Mouse (Mus musculus) forebrain, embryonic 12.5 days (tissue): ENCODE results near the gene Tmc6. TPM values are rescaled to one million over a fixed set of nuclear protein-coding genes. Genes with fewer than 3 reads are reported as not detected.

ENCODE experiments used
- ATAC-seq: fragments of 200-750 bp; cut with Nextera tagmentation; 2 replicates; pipeline ENCODE4 v1.8.0; 2017; ENCODE audit warnings: moderate TSS enrichment; ENCODE audit not compliant: low FRiP score
- H3K27ac ChIP-seq: fragments of 300-500 bp; sonication (generic); 2 replicates; pipeline ENCODE4 v1.5.1; 2016; ENCODE audit warnings: mild to moderate bottlenecking
- H3K27me3 ChIP-seq: fragments of 300-500 bp; sonication (generic); 2 replicates; pipeline ENCODE4 v1.6.1; 2016; ENCODE audit warnings: mild to moderate bottlenecking
- H3K36me3 ChIP-seq: fragments of 300-500 bp; sonication (generic); replicated peaks from 2 replicates; pipeline ENCODE4 v1.6.1; 2016; ENCODE audit warnings: mild to moderate bottlenecking
- H3K4me1 ChIP-seq: fragments of 300-500 bp; sonication (generic); 2 replicates; pipeline ENCODE4 v1.6.1; 2016
- H3K4me2 ChIP-seq: fragments of 300-500 bp; sonication (generic); 2 replicates; pipeline ENCODE4 v1.6.1; 2016; ENCODE audit warnings: mild to moderate bottlenecking, moderate library complexity
- H3K4me3 ChIP-seq: fragments of 300-500 bp; sonication (generic); replicated peaks from 2 replicates; pipeline ENCODE4 v1.5.1; 2016; ENCODE audit warnings: mild to moderate bottlenecking
- H3K9ac ChIP-seq: fragments of 300-500 bp; sonication (generic); 2 replicates; pipeline ENCODE4 v1.6.1; 2016; ENCODE audit warnings: mild to moderate bottlenecking
- H3K9me3 ChIP-seq: fragments of 300-500 bp; sonication (generic); 2 replicates; pipeline ENCODE4 v1.6.1; 2016
- WGBS: fragments of 180-500 bp; shearing (Covaris S2); methylation state at CpG from one replicate; pipeline ENCODE4 v1.1.7; 2016; 5-methylcytosine and 5-hydroxymethylcytosine counted together
- polyA plus RNA-seq: library from polyadenylated mRNA; unstranded; fragments of >200 nt; fragmentation: Nextera tagmentation; extraction: Ambion mirVana; gene quantifications from 2 replicates; pipeline ENCODE4 v1.2.1, GENCODE M21; 2016

The Tmc6 gene
- polyA plus RNA-seq, 1 experiment from 2014 or later, result 4.4 TPM

DNA sequence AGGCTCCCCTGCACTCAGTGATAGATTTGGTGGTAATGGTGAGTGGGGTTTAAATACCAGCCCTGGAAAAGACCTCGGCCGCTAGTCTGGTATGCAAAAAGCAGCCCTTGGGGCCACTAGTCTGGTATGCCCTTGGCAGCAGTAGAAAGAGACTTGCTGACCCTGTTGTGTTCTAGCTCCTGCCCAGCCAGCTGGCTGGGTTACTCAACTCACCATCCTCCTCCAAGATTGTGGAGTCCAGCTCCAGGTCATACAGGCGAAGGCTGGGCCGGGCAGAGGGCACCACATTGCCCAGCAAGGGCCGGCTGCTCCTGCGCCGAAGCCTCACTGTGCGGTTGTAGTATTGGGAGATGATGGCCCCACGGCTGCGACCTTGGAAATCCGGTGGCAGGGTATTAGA, 4.0 kb downstream of the Tmc6 start:
- peaks cover 54% of the 10 kb centered on the region for H3K27me3 ChIP-seq
- no peak overlapping the region for H3K9ac ChIP-seq
- H3K36me3 ChIP-seq, result no peaks in the 10 kb centered on the region
- ATAC-seq, result no peak
- no peak overlapping the region for H3K4me2 ChIP-seq
- no peaks in the 10 kb centered on the region for H3K9me3 ChIP-seq
- no peak overlapping the region for H3K27ac ChIP-seq
- H3K4me3 ChIP-seq, result no peak overlapping the region
- WGBS, result 93% methylated on average over 11 of the region's 11 CpGs
- H3K4me1 ChIP-seq, result peaks cover 33% of the 10 kb centered on the region

DNA sequence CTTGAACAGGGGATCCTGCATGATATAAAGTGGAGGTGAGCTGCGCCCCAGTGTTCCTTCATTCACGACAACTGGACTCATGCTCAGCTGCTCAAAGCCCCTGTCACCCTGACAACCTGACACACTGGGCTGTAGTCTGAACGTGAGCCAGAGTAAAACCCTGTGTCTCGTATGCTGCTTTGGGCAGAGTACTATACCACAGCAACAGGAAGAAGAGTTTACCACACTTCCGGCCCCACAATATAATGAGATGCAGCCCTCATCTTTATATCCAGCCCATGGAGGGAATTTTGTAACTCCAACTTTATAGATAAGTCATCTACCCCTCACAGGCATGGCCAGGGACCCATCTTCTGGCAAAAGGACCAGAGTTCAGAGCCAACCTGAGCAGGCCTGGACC, 4.9 kb downstream of the Tmc6 start:
- no peak overlapping the region for H3K27ac ChIP-seq
- 89% methylated on average over 5 of the region's 5 CpGs for WGBS
- peaks cover 30% of the 10 kb centered on the region for H3K4me1 ChIP-seq
- no peak for ATAC-seq
- H3K27me3 ChIP-seq, result peaks cover 45% of the 10 kb centered on the region
- H3K4me3 ChIP-seq, result no peak overlapping the region
- H3K9ac ChIP-seq, result no peak overlapping the region
- H3K9me3 ChIP-seq, result no peaks in the 10 kb centered on the region
- no peak overlapping the region for H3K4me2 ChIP-seq
- no peaks in the 10 kb centered on the region for H3K36me3 ChIP-seq

DNA sequence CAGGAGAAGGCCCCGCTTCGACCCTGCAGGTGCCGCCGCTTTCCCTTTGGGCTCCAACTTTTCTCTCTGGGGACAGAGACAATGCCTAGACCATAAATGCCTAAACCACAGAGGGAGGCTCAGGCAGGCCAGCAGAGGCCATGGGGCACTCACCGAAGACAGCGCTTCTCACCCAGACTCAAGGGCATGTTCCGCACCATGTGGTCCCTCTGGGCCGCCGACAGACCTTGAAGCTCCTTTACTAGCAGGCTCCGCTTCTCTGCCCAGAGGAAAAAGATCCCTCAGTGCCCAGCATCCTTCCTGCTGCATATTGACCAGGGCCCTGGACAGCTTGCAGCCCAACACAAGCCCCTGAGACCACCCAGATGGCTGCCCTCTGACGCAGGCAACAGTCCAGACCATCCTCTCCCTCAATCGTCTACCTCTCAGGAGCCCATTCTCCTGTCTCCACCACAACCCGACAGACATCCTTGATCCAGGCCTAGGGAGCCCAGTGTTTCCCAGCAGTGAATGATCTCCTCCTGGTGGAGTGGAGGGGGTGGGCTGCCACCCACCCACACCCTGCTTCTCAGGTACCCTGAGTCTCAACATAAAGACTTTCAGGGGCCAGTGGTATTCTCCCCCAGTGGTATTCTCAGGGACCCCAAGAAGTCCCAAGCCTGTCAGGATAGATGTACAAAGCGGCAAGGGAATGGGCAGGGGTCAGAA, 5.8 kb downstream of the Tmc6 start:
- no peak overlapping the region for H3K4me2 ChIP-seq
- 93% methylated on average over 14 of the region's 14 CpGs for WGBS
- no peak overlapping the region for H3K9ac ChIP-seq
- no peak overlapping the region for H3K27ac ChIP-seq
- ATAC-seq, result no peak
- peaks cover 36% of the 10 kb centered on the region for H3K27me3 ChIP-seq
- H3K36me3 ChIP-seq, result no peaks in the 10 kb centered on the region
- peaks cover 26% of the 10 kb centered on the region for H3K4me1 ChIP-seq
- H3K9me3 ChIP-seq, result no peaks in the 10 kb centered on the region
- H3K4me3 ChIP-seq, result no peak overlapping the region

DNA sequence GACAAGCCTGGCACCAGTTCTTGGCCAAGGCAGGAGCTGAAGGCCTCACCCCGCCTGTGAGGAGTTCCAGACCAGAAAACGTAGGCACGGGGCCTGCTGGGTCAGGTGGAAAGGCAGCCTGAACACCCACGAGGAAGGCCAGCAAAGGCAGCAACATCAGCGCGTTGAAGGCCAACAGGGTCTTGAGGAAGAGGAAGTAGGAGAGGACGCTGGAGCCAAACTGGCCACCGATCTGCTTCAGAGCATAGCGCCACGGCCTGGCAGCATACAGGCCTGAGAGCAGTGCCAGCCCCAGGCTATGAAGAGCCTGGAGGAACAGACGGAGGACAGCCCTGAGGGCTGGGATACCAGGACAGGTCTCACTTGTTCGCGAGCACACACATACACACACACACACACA, 6.5 kb downstream of the Tmc6 start:
- no peaks in the 10 kb centered on the region for H3K36me3 ChIP-seq
- no peak overlapping the region for H3K4me3 ChIP-seq
- H3K9ac ChIP-seq, result no peak overlapping the region
- H3K4me1 ChIP-seq, result peaks cover 19% of the 10 kb centered on the region
- H3K27me3 ChIP-seq, result peaks cover 29% of the 10 kb centered on the region
- no peaks in the 10 kb centered on the region for H3K9me3 ChIP-seq
- WGBS, result 92% methylated on average over 10 of the region's 13 CpGs
- H3K4me2 ChIP-seq, result no peak overlapping the region
- no peak overlapping the region for H3K27ac ChIP-seq
- ATAC-seq, result no peak

DNA sequence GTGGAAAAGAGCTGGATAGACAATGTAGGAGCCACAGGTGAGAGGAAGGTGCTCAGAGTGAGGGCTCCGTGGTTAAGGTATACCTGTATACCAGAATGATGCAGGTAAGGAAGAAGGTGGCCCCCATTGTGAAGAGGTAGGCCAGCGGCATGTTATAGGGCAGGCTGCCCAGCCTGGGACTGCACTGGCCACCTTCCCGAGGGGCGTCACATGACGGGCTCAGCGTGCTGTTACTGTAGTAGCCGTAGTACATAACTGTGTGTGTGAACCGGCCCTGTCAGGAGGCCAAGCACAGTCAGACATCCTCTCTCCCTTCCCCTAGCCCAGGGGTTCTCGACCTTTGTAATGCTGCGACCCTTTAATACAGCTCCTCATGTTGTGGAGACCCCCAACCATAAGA, 7.1 kb downstream of the Tmc6 start:
- Histone ChIP-seq H3K9ac (no peak overlapping the region), H3K36me3 (0 out of 2 replicates have a peak, but pooled peaks cover 1% of the 10 kb centered on the region), H3K27ac (no peak overlapping the region), H3K4me3 (no peak overlapping the region), H3K4me2 (no peak overlapping the region), H3K4me1 (peaks cover 17% of the 10 kb centered on the region), H3K9me3 (no peaks in the 10 kb centered on the region), H3K27me3 (peaks cover 23% of the 10 kb centered on the region)
- ATAC-seq, result no peak
- WGBS, result 93% methylated on average over 10 of the region's 10 CpGs

DNA sequence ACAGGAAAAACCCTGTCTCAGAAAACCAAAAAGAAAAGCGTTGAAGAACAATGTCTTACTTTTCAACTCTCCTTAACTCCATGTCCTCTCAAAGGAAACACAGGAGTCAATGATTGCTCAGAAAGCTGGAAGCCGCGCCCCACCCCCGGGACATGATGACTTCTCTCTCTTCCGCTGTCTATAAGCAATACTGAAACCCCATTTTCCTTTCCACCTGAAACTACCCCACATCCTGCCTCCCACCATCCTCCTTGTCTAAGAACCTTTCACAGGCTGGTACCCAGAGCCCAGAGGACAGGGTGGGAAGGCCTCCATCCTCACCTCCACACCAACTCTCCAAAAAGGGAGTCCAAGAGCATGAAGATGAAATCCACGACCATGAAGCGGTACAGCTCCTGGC, 9.6 kb downstream of the Tmc6 start:
- H3K27ac ChIP-seq, result no peak overlapping the region
- ATAC-seq, result no peak
- 92% methylated on average over 7 of the region's 7 CpGs for WGBS
- no peak overlapping the region for H3K4me2 ChIP-seq
- peaks cover 12% of the 10 kb centered on the region for H3K4me1 ChIP-seq
- no peaks in the 10 kb centered on the region for H3K27me3 ChIP-seq
- no peak overlapping the region for H3K4me3 ChIP-seq
- 0 out of 2 replicates have a peak, but pooled peaks cover 2% of the 10 kb centered on the region for H3K36me3 ChIP-seq
- no peaks in the 10 kb centered on the region for H3K9me3 ChIP-seq
- no peak overlapping the region for H3K9ac ChIP-seq

DNA sequence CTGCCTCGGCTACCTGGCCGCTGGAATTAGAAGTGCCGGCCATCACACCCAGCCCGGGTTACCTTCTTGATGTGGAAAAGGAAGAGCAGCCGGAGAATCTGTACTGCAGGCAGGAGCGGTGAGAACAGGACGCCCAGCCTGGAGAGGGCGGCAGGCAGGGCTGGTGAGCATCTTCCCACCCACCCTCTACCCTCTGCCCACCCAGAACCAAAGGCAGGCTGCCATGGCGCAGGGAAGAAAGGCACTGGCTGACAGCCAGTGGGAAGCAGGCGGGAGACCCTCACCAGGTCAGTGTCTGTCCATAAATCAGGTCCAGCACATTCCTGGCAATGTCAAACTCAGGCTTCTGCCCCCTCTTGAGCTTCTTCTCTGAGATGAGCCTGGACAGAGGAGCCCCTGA, 11.6 kb downstream of the Tmc6 start:
- H3K4me2 ChIP-seq, result no peak overlapping the region
- no peak overlapping the region for H3K9ac ChIP-seq
- no peak for ATAC-seq
- no peak overlapping the region for H3K27ac ChIP-seq
- H3K9me3 ChIP-seq, result no peaks in the 10 kb centered on the region
- H3K4me3 ChIP-seq, result no peak overlapping the region
- H3K36me3 ChIP-seq, result peaks cover 2% of the 10 kb centered on the region; the same call in 1 of the 2 replicates
- no peaks in the 10 kb centered on the region for H3K27me3 ChIP-seq
- 94% methylated on average over 10 of the region's 10 CpGs for WGBS
- H3K4me1 ChIP-seq, result peaks cover 12% of the 10 kb centered on the region

DNA sequence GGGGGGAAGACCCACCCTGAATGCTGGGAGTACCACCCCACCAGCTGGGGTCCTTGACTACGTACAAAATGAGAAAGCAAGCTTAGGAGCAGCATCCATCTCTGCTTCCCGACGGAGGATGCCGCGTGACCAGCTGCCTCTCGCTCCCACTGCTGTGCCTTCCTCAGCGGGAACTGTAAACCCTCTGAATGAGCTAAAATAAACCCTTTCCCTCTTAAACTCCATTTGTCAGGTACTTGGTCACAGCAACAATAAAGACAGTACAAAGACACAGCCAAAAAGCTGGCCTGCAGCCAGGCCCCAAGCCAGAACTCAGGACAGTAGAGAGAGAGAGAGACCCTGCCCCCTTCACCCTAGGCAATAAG, 12.3 kb downstream of the Tmc6 start:
- Histone ChIP-seq H3K27me3 (no peaks in the 10 kb centered on the region), H3K9ac (no peak overlapping the region), H3K27ac (peak overlapping the region; percentile 56; the same call in 1 of the 2 replicates), H3K4me2 (no peak overlapping the region), H3K4me3 (no peak overlapping the region), H3K4me1 (peaks cover 12% of the 10 kb centered on the region), H3K9me3 (no peaks in the 10 kb centered on the region), H3K36me3 (peaks cover 5% of the 10 kb centered on the region)
- WGBS, result 65% methylated on average over 7 of the region's 7 CpGs
- ATAC-seq, result no peak

DNA sequence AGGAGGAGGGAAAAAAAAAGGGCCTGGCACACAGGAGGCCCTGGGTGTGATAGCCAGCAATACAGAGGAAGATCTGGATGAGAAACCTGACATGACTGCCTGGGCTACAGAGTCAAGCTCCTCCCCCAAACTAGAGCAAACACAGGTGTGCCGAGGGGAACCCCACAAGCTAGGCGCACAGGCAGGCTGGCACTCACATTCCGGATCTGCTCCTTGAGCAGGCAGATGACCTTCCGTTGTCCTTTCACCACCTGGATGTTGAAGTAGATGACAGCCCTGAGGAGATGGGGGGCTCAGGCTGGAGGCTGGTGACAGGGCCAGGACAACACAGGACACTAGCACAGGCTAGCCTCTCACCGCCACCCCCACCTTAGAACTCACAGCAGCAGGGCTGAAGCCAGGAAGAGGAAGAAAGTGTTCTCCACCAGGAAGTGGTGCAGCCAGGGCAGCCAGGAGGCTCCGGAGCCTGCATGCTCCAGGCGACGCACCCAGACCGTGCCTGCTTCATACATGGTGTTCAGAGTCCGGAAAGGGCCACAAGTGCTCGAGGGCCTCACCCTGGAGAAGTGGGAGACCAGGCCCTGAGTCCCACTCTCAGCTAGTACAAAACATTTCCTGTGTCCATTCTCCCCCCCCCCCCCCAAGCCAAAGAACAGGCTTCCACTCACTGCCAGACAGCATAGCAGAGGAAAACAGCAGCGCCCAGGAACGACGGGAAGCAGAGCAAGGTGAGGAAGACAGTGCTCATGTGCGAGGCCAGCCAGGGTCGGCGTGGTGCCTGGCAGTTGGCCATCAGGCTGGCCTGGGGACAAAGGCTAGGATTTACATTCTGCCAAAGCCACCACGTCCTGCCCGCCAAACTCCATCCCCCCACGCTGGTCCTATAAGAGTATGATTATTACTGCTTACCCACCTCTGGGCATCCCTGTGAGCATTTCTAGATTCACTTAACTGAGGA, 13.0 kb downstream of the Tmc6 start:
- Histone ChIP-seq H3K36me3 (peaks cover 12% of the 10 kb centered on the region), H3K9me3 (no peaks in the 10 kb centered on the region), H3K9ac (no peak overlapping the region), H3K4me1 (peaks cover 12% of the 10 kb centered on the region), H3K27me3 (no peaks in the 10 kb centered on the region), H3K4me3 (no peak overlapping the region), H3K4me2 (no peak overlapping the region), H3K27ac (no peak overlapping the region)
- 82% methylated on average over 20 of the region's 20 CpGs for WGBS
- ATAC-seq, result no peak

DNA sequence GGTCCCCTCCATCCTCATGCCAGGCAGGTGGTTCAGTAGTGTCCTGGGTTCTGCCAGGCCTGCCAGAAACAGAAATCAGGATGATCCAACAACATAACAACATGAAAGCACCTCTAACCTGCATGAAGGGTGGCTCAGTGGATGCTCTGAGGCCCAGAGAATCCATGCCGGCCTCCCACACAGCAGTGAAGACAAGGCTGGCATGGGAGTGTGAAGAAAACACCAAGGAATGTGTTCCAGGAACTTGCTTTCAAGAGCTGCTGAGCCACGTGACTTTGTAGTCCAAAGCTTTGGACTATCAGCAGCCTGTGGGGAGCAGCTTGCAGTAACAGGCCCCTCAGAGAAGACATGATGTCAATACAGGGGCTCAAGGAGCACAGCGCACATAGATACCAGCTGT, 15.7 kb downstream of the Tmc6 start:
- Histone ChIP-seq H3K27ac (no peak overlapping the region), H3K4me3 (no peak overlapping the region), H3K4me2 (no peak overlapping the region), H3K4me1 (peaks cover 12% of the 10 kb centered on the region), H3K9me3 (no peaks in the 10 kb centered on the region), H3K27me3 (no peaks in the 10 kb centered on the region), H3K9ac (no peak overlapping the region), H3K36me3 (peaks cover 33% of the 10 kb centered on the region)
- WGBS, result 89% methylated on average over 3 of the region's 3 CpGs
- ATAC-seq, result no peak

DNA sequence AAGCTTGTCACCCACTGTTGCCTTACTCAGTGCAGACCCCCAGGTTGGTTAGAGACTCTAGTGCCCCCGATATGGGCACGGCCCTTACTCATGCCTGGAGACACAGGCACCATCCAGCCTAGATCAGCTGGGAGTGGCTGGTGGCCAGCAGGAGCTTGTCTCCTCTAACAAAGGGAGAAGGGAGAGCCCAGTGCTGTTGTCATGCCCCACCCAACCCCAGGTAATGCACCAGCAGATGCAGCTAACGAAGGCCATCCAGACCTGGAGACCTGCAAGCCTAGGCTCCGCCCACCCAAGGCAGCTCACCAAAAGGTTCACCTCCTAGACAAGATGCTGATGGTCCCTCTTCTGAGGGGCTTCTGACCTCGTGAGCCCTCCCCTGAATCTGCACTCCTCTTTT, 16.6 kb downstream of the Tmc6 start:
- Histone ChIP-seq H3K4me3 (no peak overlapping the region), H3K27me3 (no peaks in the 10 kb centered on the region), H3K4me1 (peaks cover 12% of the 10 kb centered on the region), H3K9me3 (no peaks in the 10 kb centered on the region), H3K9ac (no peak overlapping the region), H3K36me3 (peaks cover 42% of the 10 kb centered on the region), H3K4me2 (no peak overlapping the region), H3K27ac (no peak overlapping the region)
- 86% methylated on average over 5 of the region's 5 CpGs for WGBS
- ATAC-seq, result no peak

DNA sequence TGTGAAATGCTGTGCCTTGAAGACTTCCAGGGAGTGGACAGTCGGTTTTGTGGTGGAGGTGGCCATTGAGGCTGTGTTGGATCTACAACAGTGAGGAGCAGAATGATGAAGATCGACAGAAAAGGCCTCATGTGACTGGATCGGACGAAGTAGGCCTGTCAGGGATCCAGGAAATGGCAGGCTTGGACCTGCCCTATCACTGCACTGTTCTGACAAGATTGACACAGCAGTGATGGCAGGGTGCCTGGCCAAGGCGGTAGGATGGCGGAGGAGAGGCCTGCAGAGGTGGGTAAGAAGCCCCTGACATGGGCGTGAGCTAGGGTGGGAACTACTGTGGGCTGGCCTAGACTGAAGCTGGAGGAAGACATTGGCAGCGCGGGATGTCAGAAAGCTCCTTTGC, 17.7 kb downstream of the Tmc6 start:
- H3K27me3 ChIP-seq, result no peaks in the 10 kb centered on the region
- no peak for ATAC-seq
- H3K4me1 ChIP-seq, result peaks cover 1% of the 10 kb centered on the region
- H3K9ac ChIP-seq, result no peak overlapping the region
- H3K27ac ChIP-seq, result no peak overlapping the region
- peaks cover 50% of the 10 kb centered on the region for H3K36me3 ChIP-seq
- H3K9me3 ChIP-seq, result no peaks in the 10 kb centered on the region
- 91% methylated on average over 9 of the region's 9 CpGs for WGBS
- H3K4me3 ChIP-seq, result no peak overlapping the region
- H3K4me2 ChIP-seq, result no peak overlapping the region
